Mouse (Mus musculus): ENCODE results near the gene Mettl26. TPM values are rescaled to one million over a fixed set of nuclear protein-coding genes. Genes with fewer than 3 reads are reported as not detected.
A peak's percentile ranks its signal among the peaks of the same experiment; 100 is the strongest.

Mettl26 gene
- polyA plus RNA-seq, 1 experiment from 2014 or later: 69.7 TPM

GRCm38 (mm10) chr17:25872676-25873075, 2.2 kb upstream of the Mettl26 start:
- Histone ChIP-seq H3K4me1 (replicated peaks) (peaks cover 38% of the 10 kb centered on the region), H3K4me3 (replicated peaks) (no peak overlapping the region), H3K9ac (replicated peaks) (no peak overlapping the region), H3K36me3 (peaks cover 2% of the 10 kb centered on the region), H3K4me2 (replicated peaks) (no peak overlapping the region), H3K27ac (no peak overlapping the region), H3K9me3 (no peaks in the 10 kb centered on the region), H3K27me3 (peaks cover 3% of the 10 kb centered on the region; the same call in 1 of the 2 replicates)
- WGBS: 82% methylated on average over 3 of the region's 3 CpGs
- no peak for ATAC-seq

DNA sequence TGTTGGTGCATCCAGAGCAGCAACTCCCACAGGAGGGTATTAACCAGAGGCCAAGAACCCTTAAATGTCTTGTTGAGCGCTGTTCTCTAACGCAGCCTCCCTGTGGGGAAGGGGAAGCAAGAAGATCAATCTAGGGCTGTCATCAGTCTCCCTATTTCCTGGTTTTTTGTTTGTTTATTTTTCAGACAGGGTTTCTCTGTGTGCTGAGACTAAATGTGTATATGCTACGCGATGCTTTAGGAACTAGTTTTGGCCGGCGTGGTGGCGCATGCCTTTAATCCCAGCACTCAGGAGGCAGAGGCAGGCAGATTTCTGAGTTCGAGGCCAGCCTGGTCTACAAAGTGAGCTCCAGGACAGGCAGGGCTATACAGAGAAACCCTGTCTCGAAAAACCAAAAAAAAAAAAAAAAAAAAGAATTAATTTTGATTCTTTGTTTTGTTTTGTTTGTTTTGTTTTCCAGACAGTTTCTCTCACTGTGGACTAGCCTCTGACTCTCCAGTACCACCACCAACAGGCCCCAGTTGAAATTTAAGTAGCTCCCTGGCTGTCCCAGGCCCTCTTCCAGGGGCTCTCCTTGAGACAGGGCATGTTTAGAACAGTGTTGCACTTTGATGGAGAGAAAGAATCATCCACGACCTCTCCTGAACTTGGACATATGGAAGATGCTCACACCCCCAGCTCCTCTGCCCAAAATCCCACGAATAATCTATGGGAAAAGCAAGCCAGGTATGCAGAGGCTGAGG, 1.3 kb upstream of the Mettl26 start:
- WGBS: 79% methylated on average over 11 of the region's 11 CpGs

DNA sequence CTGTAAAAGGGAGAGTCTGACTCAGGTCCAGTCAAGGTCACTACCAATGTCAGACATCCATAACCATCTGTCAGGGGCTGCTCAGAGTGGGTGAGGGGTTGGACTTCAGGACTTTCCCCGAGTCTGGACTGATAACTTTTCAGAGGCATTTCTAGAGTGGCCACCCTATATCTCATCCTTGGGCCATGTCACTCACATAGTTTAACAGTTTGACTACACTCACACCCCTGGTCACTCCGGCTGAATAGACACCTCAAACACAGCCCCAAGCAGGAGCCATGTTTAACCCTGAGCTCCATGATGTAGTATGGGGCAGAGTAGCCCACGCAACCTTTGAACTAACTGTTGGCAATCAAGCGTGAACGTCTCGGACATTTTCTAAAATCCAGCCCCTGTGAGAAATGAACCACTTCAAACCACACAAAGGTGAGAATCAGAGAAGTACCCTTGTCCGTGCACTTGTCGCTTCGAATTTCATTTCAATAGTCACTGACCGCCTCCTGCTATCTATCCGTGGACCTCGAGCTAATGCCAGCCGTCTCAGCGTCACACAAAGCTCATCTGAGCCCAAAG, 640 bp upstream of the Mettl26 start:
- H3K36me3 ChIP-seq: peaks cover 18% of the 10 kb centered on the region
- peak overlapping the region; percentile 95 for H3K27ac ChIP-seq
- peaks cover 25% of the 10 kb centered on the region for H3K4me1 ChIP-seq (replicated peaks)
- peak overlapping the region; percentile 69 for H3K9ac ChIP-seq (replicated peaks)
- H3K4me2 ChIP-seq (replicated peaks): peak overlapping the region; percentile 95
- H3K27me3 ChIP-seq: no peaks in the 10 kb centered on the region
- no peaks in the 10 kb centered on the region for H3K9me3 ChIP-seq
- 6% methylated on average over 14 of the region's 14 CpGs for WGBS
- H3K4me3 ChIP-seq (replicated peaks): peak overlapping the region; percentile 80
- ATAC-seq: peak; percentile 12; the same call in 1 of the 2 replicates

More for the DNA sequence above, 1.3 kb upstream of the Mettl26 start:
- Histone ChIP-seq H3K27ac (no peak overlapping the region), H3K9ac (replicated peaks) (peak overlapping the region; percentile 69; the same call in 1 of the 2 replicates), H3K27me3 (no peaks in the 10 kb centered on the region), H3K9me3 (no peaks in the 10 kb centered on the region), H3K4me1 (replicated peaks) (peaks cover 31% of the 10 kb centered on the region), H3K4me2 (replicated peaks) (peak overlapping the region; percentile 95), H3K4me3 (replicated peaks) (peak overlapping the region; percentile 80), H3K36me3 (peaks cover 11% of the 10 kb centered on the region)
- no peak for ATAC-seq

DNA sequence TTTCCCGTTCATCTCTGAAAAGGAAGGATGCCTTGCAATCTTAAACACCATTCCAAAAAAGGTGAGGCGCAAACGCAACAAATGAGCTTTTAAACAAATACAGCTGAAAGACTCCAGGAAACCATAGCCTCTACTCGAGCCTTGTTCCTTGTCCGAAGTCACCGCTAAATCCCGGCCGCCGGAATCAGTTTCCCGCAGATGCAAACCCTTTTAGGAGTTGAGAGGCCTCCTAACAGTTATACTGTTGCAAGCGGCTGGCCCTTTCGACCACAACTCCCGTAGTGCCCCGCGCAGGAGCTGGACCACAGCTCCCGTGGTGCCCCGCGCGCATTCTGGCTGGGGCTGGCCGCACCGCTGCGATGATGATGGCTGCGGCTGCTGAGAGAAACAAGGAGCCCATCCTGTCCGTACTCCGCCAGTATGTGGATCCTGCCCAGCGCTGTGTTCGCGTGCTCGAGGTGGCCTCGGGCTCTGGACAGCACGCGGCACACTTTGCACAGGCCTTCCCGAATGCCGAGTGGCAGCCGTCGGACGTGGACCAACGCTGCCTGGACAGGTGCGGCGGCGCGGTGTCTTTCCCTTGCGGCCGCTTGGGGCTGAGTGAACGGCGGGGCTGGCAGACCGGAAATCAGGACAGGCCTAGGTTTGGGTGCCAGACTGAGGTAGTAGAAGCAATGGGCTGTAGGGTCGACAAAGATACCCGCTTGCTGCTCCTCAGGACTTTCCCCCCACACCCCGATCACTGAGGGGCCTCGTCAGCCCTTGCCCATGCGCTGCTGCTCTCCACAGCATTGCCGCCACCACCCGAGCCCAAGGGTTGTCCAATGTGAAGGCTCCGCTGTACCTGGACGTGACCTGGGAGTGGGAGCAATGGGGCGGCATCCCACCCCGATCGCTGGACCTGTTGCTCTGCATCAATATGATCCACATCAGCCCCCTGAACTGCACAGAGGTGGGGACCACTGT, 580 bp downstream of the Mettl26 start:
- Histone ChIP-seq H3K4me1 (replicated peaks) (peaks cover 33% of the 10 kb centered on the region), H3K9ac (replicated peaks) (peak overlapping the region; percentile 90), H3K4me2 (replicated peaks) (peak overlapping the region; percentile 95), H3K36me3 (peaks cover 27% of the 10 kb centered on the region), H3K27ac (peak overlapping the region; percentile 95), H3K4me3 (replicated peaks) (peak overlapping the region; percentile 80), H3K27me3 (no peaks in the 10 kb centered on the region), H3K9me3 (no peaks in the 10 kb centered on the region)
- ATAC-seq: peak; percentile 94
- under 1% methylated on average over 59 of the region's 59 CpGs for WGBS

- no peaks in the 10 kb centered on the region for H3K27me3 ChIP-seq
- no peak for ATAC-seq
These were observed 1.6 kb downstream of the Mettl26 start for GRCm38 (mm10) chr17:25876347-25876915.

DNA sequence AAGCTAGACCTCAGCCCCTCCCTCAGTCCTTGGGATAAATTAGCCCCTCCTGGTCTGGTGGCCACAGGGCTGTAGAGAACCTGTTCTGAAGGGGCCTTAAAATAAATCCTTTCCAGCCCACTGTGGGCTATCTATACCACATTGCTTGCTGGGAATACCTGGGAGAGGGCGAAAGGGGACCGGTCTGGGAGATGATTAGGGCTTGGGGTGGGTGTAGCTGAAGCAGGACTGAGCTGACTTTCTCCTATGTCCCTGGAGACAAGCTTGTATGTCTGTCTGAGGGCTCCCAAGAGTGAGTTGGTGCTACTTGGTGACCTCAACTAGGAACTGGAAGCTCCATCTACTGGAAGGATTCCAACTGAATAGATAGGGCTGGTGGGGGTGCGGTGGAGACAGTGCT, 2.2 kb downstream of the Mettl26 start:
- Histone ChIP-seq H3K27me3 (no peaks in the 10 kb centered on the region), H3K9me3 (no peaks in the 10 kb centered on the region), H3K4me3 (replicated peaks) (no peak overlapping the region), H3K4me1 (replicated peaks) (peaks cover 49% of the 10 kb centered on the region), H3K9ac (replicated peaks) (no peak overlapping the region), H3K36me3 (peaks cover 28% of the 10 kb centered on the region), H3K4me2 (replicated peaks) (peak overlapping the region; percentile 95), H3K27ac (no peak overlapping the region)
- 90% methylated on average over 3 of the region's 3 CpGs for WGBS
- ATAC-seq: no peak

More at GRCm38 (mm10) chr17:25876347-25876915, 1.6 kb downstream of the Mettl26 start:
- Histone ChIP-seq H3K27ac (no peak overlapping the region), H3K9me3 (no peaks in the 10 kb centered on the region), H3K4me2 (replicated peaks) (peak overlapping the region; percentile 95), H3K4me1 (replicated peaks) (peaks cover 43% of the 10 kb centered on the region), H3K4me3 (replicated peaks) (peak overlapping the region; percentile 80), H3K36me3 (peaks cover 27% of the 10 kb centered on the region), H3K9ac (replicated peaks) (peak overlapping the region; percentile 90)
- WGBS: 61% methylated on average over 10 of the region's 10 CpGs

GRCm38 (mm10) chr17:25877741-25878610, 3.1 kb downstream of the Mettl26 start:
- no peak overlapping the region for H3K4me3 ChIP-seq (replicated peaks)
- ATAC-seq: no peak
- no peak overlapping the region for H3K9ac ChIP-seq (replicated peaks)
- peaks cover 37% of the 10 kb centered on the region for H3K36me3 ChIP-seq
- 93% methylated on average over 32 of the region's 32 CpGs for WGBS
- H3K27ac ChIP-seq: no peak overlapping the region
- H3K9me3 ChIP-seq: no peaks in the 10 kb centered on the region
- peaks cover 50% of the 10 kb centered on the region for H3K4me1 ChIP-seq (replicated peaks)
- no peaks in the 10 kb centered on the region for H3K27me3 ChIP-seq
- H3K4me2 ChIP-seq (replicated peaks): no peak overlapping the region

GRCm38 (mm10) chr17:25878611-25879180, 3.8 kb downstream of the Mettl26 start:
- H3K27ac ChIP-seq: peak overlapping the region; percentile 15; the same call in 1 of the 2 replicates
- ATAC-seq: no peak
- no peaks in the 10 kb centered on the region for H3K27me3 ChIP-seq
- WGBS: 84% methylated on average over 19 of the region's 19 CpGs
- H3K4me2 ChIP-seq (replicated peaks): no peak overlapping the region
- H3K9ac ChIP-seq (replicated peaks): no peak overlapping the region
- peaks cover 45% of the 10 kb centered on the region for H3K36me3 ChIP-seq
- no peak overlapping the region for H3K4me3 ChIP-seq (replicated peaks)
- no peaks in the 10 kb centered on the region for H3K9me3 ChIP-seq
- peaks cover 50% of the 10 kb centered on the region for H3K4me1 ChIP-seq (replicated peaks)

DNA sequence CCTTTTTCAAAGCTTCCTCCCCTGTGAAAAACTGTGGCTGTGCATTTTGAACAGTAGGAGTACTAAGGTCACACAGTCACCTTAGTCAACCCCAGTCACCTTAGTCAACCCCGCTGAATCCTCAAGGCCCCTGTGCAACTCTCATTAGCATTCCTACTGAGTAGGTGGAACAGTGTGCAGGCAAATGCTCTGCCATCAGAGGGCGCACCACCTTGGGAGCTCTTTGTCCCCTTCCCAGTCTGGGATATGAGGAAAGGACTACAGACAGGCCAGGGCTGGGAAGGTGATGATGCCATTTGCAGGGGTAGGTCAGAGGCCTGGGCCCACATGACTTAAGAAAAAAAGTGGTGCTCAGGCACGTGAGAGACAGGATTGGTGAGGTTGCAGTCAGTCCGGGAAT, 4.4 kb downstream of the Mettl26 start:
- no peak for ATAC-seq
- WGBS: 46% methylated on average over 4 of the region's 4 CpGs
- H3K4me2 ChIP-seq (replicated peaks): no peak overlapping the region
- H3K4me3 ChIP-seq (replicated peaks): no peak overlapping the region
- H3K27me3 ChIP-seq: no peaks in the 10 kb centered on the region
- no peak overlapping the region for H3K27ac ChIP-seq
- peaks cover 50% of the 10 kb centered on the region for H3K36me3 ChIP-seq
- H3K9me3 ChIP-seq: no peaks in the 10 kb centered on the region
- H3K4me1 ChIP-seq (replicated peaks): peaks cover 44% of the 10 kb centered on the region
- 0 out of 2 replicates have a peak overlapping the region, but pooled peaks have one; percentile 4 for H3K9ac ChIP-seq (replicated peaks)

DNA sequence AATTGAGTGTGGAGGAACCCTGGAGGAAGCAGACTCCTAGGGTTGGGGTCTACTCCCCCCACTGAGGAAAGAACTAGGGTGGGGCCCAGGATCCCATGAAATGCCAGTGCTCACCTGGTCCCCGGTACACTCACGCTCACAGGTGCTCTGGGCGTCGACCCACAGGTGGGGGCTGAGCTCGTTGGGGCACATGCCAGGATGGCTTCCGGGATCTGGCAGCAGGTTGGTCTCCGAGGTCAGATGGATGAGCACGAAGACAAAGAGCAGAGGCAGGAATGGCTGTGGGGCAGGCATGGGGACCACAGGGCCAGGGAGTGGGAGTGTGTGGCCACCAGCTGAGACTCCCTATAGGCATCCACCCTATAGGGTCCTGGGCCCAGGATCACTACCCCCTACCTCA, 4.9 kb downstream of the Mettl26 start:
- Histone ChIP-seq H3K4me1 (replicated peaks) (peaks cover 41% of the 10 kb centered on the region), H3K27me3 (no peaks in the 10 kb centered on the region), H3K4me2 (replicated peaks) (no peak overlapping the region), H3K9me3 (no peaks in the 10 kb centered on the region), H3K27ac (no peak overlapping the region), H3K36me3 (peaks cover 55% of the 10 kb centered on the region), H3K4me3 (replicated peaks) (no peak overlapping the region), H3K9ac (replicated peaks) (0 out of 2 replicates have a peak overlapping the region, but pooled peaks have one; percentile 4)
- no peak for ATAC-seq
- 62% methylated on average over 8 of the region's 8 CpGs for WGBS

Data from midbrain, embryonic 13.5 days (tissue).